Mouse (Mus musculus): ENCODE measurements around the gene Nfia.

The Nfia gene

DNA sequence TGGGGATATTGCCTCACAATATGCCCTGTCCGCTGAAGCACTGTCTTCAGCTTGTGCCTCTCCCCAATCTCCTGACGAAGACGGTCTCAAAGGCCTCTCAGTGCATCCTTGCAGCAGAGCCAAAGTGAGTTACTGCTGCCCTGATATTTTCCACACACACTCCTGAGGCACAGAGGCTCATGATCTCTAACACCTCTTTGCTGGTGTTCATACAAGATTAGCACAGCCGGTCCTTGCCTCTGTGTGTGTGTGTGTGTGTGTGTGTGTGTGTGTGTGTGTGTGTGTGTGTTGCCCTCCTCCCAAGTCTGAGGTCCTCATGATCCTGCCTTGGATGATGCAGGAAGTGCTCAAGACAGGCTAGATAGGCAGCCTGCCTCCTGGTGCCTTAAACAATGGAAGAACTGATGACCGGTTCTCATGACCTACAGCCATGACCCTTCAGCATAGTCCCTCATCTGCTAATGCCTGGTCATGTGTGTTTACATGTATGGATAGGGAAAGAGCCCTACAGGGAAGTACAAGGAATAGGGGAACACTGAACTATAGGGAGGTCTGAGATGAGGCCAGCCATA lies 319.5 kb downstream of the Nfia start:
- in situ Hi-C loops (cut with MboI; ENCODE audit: low pct_unique_long_range_greater_than_20kb in 1 of 2, low sequenced_read_pairs in 2 of 2, unreplicated experiment in 1 of 2), result no loop called here

DNA sequence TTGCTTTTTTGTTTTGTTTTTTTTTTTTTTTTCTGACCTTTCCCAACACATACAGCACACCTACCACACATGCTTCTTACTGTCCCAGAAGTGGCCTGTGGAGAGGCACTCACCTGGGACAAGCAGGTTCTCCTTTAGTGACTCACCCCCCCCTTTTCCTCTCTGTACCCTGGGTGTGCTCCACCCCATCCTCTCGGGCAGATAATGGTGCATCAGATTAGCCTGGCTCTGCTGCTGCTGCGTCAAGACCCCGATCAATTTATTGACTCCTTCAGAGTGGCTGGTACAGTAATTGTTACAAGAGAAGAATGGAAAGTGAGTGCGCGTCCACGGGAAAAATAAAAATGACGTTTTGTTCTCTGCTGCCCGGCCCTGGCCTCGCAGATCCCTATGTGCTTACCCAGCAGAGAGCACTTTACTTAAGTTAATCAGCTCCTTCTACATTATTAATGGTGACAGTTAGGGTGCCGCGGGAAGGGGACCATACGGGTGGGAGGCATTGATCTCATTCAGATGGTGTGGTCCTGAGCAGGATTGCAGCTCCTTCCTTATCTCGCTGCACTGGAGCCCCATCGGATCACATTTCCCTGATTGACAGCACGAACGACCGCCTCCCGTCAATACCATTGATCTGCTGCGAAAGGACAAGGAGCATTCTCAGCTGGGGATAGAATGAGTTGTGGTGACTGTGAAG lies 321.7 kb downstream of the Nfia start:
- in situ Hi-C loops (cut with MboI; ENCODE audit: low pct_unique_long_range_greater_than_20kb in 1 of 2, low sequenced_read_pairs in 2 of 2, unreplicated experiment in 1 of 2), result no loop called here

DNA sequence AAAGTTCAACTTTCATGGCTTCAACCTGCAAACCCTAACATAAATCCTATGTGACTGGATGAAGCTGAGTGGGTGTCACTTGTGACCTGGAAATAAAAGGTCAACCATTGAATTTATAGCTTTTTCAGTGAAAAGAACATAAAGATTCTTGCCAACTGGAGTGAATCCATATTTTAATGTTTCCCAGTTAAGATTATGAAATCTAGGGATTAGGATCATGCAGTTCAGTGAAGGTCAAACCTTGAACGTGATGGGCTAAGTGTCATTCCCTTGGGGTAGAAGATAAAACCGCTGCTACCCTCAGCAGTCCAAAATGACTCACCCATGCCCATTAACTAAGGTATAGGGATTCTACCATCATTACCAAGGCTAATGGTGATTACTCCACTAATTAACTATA lies 322.5 kb downstream of the Nfia start:
- in situ Hi-C loops (cut with MboI; ENCODE audit: low pct_unique_long_range_greater_than_20kb in 1 of 2, low sequenced_read_pairs in 2 of 2, unreplicated experiment in 1 of 2), result no loop called here

DNA sequence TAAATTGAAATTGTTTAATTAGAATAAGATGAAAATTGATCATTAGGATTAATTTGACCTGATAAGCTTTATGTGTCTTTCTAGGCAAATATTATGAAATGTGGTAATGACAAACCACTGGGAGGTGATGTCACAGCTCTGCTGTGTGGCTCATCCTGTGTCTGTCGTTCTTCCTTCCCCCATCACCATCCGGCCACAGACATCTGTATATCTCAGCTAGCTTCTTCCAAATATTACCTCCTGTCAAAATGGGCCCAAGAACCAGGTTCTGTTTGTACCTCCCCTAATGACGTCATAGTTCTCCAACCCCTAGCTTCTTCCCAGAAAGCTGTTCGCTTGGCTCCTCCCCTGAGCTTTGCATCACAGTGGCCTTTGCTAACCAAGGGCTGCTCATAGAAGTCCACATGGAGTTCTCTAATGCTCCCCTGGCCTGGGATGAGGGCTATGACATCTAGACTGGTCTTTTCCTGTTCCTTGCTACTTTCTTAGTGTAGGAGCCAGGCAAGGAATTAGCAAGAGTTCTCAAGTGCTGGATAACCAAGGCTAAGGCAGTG lies 324.6 kb downstream of the Nfia start:
- in situ Hi-C loops (cut with MboI; ENCODE audit: low pct_unique_long_range_greater_than_20kb in 1 of 2, low sequenced_read_pairs in 2 of 2, unreplicated experiment in 1 of 2), result no loop called here

DNA sequence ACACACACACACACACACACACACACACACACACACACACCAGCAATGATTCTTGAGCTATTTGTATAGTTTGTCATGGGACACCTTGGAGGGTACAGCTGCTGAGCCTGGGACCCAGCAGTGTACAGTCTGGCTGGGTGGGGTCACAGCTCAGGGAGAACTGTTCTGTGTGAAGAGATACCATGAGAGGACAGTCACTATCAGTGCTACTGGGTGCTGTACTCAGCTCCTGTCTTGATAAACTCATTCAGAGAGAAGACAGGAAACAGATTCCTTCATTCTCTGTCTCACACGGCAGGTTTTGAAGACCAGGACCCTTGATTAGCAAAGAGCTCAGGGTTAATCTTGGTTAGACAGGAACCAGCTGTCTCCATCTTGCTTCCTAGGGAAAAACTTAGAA lies 326.1 kb downstream of the Nfia start:
- in situ Hi-C loops (cut with MboI; ENCODE audit: low pct_unique_long_range_greater_than_20kb in 1 of 2, low sequenced_read_pairs in 2 of 2, unreplicated experiment in 1 of 2), result no loop called here

DNA sequence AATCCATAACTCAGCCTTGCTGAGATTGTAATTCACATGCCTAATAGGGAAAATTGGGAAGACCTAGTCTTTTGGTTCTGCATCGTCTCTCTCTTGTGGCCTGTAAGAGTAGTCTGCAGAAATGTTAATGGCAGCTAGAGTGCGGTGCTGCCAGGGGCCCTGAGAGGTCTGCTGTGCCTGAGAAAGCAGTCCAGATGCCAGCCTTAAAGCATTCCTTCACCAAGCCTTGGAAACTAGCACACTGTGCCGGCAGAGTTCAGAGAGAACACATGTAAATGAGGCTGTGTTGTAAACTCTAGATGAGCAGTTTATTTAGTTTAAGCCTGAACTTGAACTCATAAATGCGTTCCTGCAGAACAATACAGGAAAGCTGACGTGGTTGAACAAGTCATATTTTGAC lies 326.9 kb downstream of the Nfia start:
- in situ Hi-C loops (cut with MboI; ENCODE audit: low pct_unique_long_range_greater_than_20kb in 1 of 2, low sequenced_read_pairs in 2 of 2, unreplicated experiment in 1 of 2), result no loop called here

DNA sequence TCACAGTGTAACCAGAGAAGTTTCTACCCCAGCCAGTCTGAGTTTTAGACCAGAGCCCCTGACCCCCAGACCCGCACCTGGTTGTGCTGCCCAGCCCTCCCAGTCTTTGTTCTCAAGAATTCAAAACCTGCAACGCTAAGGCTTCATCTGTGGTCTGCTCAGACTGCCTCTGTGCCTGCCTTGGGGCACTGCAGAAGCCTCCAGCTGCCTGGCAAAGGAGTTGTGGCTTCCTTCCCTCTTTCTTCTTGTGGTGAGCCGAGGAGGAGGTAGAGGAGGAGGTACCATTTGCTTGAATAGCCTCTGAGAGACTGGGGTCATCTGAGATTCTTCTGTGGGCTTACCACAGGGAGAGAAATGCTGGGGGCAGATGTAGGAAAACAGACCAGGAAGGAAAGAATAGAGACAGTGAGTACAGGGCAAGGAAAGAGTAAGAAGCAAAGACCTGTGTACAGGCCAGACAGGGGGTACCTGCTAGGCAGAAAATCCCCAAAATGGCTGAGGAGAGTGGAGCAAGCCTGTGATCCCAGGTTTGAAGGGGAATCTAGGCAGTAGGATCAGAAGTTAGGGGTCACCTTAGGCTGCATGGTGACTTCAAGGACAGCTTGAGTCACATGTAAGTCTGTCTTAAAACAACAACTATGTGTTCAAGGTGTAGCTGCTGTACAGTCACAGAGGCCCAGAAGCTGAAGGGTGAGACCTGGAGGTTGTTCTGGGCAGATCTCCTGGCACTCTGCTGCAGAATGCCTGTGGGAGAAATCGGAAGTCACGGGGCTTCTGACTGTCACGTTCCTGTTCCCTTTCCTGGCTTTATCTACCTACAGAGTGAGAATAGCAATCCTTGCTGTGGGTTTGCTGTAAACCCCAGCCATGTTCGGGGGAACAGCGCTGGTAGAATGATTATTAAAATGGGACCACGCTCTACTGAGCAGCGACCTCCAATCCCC lies 328.9 kb downstream of the Nfia start:
- in situ Hi-C loops (cut with MboI; ENCODE audit: low pct_unique_long_range_greater_than_20kb in 1 of 2, low sequenced_read_pairs in 2 of 2, unreplicated experiment in 1 of 2), result loop anchor here in 1 of 2 experiments (25.0 kb wide), 1 partner anchor 339 kb away; the partner anchor contains the start of gene Nfia

DNA sequence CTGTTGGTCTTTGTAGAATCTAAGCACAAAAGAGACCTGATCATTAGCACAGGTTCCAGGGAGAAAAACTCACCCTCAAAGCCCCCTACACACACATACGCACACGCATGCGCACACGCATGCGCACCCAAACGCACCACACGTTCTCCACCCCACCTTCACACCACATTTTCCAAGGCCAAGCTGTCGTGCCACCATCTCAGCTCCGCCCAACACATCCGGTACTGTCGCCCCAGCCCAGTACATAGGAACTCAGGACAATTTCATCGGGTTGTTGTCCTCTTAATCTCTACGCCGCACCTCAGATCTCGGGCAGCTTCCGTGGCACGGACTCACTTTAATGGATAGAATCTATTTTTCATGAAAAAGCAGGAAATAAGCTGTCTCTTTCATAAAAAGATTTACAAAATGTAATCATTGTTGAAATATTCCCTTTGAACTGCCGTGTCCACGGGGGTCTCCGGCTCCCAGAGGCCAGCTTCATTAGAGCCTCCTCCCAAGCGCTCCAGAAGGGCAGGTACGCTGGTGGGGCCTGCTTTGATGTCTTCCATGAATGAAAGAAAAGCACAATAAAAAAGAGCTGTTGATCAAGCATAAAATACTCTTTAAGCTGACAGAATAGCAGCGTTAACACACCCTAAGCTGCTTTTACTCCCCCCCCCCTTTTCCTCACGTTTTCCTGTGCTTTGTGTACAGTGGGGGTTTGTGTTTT lies 330.2 kb downstream of the Nfia start:
- in situ Hi-C loops (cut with MboI; ENCODE audit: low pct_unique_long_range_greater_than_20kb in 1 of 2, low sequenced_read_pairs in 2 of 2, unreplicated experiment in 1 of 2), result loop anchor here in 1 of 2 experiments (25.0 kb wide), 1 partner anchor 340 kb away; the partner anchor contains the start of gene Nfia

DNA sequence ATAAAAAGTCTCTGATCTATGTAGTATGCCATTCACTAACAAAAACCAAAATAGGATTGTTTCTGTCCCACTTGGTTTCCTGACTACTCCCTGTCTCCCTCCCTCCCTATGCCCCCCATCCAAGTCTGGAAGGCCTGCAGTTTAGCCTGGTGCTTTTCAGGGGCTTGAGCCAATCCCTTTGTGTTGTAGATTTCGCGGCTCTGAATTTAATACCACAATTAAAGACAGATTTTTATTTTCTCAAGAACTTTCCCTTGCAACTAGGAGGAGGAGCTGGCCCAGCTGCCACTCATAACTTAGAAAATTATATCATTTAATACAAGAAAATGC lies 330.8 kb downstream of the Nfia start:
- in situ Hi-C loops (cut with MboI; ENCODE audit: low pct_unique_long_range_greater_than_20kb in 1 of 2, low sequenced_read_pairs in 2 of 2, unreplicated experiment in 1 of 2), result loop anchor here in 1 of 2 experiments (25.0 kb wide), 1 partner anchor 341 kb away; the partner anchor contains the start of gene Nfia

DNA sequence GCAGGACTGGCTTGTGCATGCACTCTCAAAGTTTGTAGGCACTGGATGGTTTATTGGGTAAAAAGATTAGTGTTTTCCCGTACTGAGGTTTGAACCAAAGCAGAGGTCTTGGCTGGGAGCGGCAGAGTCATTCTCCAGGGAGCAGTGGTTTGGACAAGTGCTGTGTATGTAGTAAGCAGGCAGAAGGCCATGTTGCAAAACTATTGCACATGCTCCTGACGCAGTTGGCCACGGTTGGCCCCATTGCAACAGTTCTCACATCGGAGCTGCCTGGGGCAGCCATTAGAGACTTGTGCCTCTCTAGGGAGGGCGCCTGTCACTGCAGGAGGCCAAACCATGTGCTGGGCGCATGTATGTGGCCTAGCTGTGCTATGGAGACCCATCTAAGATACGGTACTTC lies 331.6 kb downstream of the Nfia start:
- in situ Hi-C loops (cut with MboI; ENCODE audit: low pct_unique_long_range_greater_than_20kb in 1 of 2, low sequenced_read_pairs in 2 of 2, unreplicated experiment in 1 of 2), result loop anchor here in 1 of 2 experiments (25.0 kb wide), 1 partner anchor 342 kb away; the partner anchor contains the start of gene Nfia

DNA sequence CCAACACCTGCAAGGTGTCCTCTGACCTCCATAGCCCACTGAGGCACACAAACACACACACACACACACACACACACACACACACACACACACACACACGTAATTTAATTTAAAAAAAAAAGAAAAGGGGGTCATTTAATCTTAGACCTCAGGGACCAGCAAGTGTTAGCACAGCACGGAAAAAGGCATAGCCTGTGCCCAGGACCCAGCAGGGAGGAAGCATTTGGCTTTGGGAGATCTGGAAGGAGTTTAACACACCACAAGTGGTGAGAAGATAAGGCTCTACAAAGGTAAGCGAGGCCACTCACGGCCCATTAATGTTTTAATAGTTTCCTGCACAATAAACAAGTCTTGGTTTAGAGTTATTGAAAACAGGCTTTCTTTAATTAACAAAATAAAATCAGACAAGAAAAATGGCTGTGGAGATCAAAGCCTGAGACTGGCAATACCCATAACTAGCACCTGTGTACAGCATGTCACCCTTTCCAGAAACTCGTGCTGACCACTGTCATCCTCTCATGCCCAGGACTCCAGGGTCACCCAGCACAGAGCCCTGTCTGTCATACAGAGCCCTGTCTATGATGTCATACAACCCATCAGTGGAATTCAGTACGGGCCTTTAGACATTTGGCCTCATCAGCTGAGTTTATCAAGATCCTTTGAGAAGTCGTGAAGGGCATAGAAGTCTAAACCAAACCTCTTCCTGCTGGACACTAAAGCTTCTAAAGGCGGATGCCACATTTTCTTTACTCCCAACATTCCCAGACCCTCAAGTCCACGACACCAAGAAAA lies 332.6 kb downstream of the Nfia start:
- in situ Hi-C loops (cut with MboI; ENCODE audit: low pct_unique_long_range_greater_than_20kb in 1 of 2, low sequenced_read_pairs in 2 of 2, unreplicated experiment in 1 of 2), result loop anchor here in 1 of 2 experiments (25.0 kb wide), 1 partner anchor 343 kb away; the partner anchor contains the start of gene Nfia

DNA sequence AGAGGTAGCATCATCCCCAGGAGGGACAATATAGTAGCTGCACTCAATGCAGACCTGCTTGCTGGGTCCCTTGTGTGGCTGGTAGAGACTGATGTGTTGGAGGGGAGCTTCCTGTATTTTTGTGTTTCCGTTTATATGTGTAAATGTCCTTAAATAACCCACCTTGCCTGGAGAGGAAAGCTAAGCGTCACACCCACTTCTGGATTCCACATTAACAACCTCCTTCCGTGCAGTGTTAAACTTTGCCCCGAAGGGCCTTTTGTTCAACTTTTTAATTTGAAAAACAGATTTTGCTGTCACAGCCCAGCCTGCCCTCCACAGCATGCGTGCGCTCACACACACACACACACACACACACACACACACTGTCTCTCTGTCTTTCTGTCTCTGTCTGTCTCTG lies 333.4 kb downstream of the Nfia start:
- in situ Hi-C loops (cut with MboI; ENCODE audit: low pct_unique_long_range_greater_than_20kb in 1 of 2, low sequenced_read_pairs in 2 of 2, unreplicated experiment in 1 of 2), result loop anchor here in 1 of 2 experiments (25.0 kb wide), 1 partner anchor 344 kb away; the partner anchor contains the start of gene Nfia

DNA sequence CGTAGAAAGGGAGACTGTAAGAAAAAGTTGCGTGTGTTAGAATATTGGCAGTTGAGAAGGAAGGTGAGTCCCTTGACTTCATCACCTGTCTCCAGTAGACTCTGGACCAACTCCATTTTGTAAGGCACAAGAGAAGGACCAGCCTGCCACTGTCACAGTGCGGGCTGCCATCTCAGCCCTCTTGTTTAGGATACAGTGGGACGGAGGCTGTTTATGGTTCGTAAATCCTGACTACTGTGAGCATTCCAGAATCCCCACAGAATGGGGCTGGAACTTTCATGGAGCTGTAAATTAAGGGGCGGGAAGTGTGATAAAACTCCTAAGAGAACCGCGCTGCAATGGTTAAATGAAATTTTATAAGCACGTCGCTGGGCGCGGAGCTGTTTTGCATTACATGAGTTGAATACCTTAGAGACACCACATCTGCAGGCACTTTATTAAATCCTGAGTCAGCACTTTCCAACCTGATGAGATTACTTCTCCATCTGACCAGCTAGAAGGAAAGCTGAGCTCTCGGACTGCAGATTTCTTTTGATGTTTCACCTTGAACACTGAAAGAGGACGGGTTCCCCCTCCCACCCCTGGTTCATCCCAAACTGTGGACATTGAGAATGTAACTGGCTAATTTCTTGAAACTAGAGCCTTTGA lies 334.0 kb downstream of the Nfia start:
- in situ Hi-C loops (cut with MboI; ENCODE audit: low pct_unique_long_range_greater_than_20kb in 1 of 2, low sequenced_read_pairs in 2 of 2, unreplicated experiment in 1 of 2), result loop anchor here in 1 of 2 experiments (25.0 kb wide), 1 partner anchor 344 kb away; the partner anchor contains the start of gene Nfia

DNA sequence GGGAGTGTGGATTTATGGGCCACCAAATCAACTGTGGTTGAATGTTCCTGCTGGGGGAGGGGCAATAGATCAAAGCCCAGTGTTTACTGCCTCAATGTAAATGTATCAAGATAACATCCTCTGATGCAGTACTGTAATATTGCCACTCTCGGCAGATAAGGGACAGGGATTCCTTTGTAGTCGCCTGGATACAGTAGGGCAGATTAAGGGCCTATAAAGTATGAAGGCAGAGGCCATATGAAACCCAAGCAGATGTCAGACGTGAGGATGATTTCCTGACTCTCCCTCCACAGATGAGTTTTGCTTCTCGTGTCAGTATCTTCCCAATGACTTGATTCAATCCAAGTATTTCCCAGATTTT lies 334.5 kb downstream of the Nfia start:
- in situ Hi-C loops (cut with MboI; ENCODE audit: low pct_unique_long_range_greater_than_20kb in 1 of 2, low sequenced_read_pairs in 2 of 2, unreplicated experiment in 1 of 2), result loop anchor here in 1 of 2 experiments (25.0 kb wide), 1 partner anchor 345 kb away; the partner anchor contains the start of gene Nfia

DNA sequence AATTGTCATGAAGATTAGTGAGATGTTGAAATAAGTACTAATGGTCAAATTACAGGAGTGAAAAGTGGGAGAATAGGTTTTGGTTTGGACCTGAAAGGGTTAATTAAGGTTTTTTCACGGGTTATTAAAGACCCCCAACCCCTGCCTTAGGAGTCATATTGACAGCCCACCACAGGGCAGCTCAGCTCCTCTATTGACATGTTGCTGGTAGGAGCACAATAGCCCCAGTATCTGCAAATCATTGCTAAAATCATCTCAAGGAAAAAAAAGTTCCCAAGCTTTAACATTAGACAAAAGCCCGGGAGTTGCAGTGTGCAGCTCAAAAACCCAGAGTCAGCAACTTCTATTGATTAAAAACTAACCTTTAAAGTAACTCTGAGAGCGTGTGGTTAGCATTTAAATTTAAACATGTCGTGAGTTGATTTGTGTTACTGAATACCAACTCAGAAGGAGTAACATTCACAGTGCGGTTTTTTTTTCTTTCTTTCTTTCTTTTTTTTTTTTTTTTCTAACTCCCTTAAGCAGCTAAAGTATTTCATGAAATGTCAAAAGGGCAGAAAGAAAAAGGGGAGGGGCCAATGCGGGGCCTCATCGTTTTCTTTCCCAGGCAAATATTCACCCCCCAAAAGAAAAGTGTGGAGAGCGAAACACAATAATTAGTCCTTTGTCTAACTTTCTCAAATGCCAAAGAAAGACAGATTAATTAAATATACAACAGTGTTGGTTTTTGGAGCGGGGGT lies 335.6 kb downstream of the Nfia start:
- in situ Hi-C loops (cut with MboI; ENCODE audit: low pct_unique_long_range_greater_than_20kb in 1 of 2, low sequenced_read_pairs in 2 of 2, unreplicated experiment in 1 of 2), result loop anchor here in 1 of 2 experiments (25.0 kb wide), 1 partner anchor 346 kb away; the partner anchor contains the start of gene Nfia

DNA sequence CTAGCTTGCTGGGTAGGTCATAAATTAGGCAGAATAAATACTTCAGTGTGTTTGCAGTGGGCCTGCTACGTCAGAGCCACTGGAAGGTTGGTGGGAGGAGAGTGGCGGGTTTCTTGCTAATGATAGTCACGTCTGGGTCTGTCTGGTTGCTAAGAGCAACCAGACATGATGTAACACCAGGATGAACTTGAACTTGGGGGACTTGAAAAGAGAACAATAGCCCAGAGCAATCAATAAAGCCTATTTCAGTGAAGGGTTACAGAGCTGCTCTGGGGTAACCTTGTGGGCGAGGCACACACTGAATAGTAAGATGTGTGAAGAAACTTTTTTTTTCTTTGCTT lies 336.1 kb downstream of the Nfia start:
- in situ Hi-C loops (cut with MboI; ENCODE audit: low pct_unique_long_range_greater_than_20kb in 1 of 2, low sequenced_read_pairs in 2 of 2, unreplicated experiment in 1 of 2), result loop anchor here in 1 of 2 experiments (25.0 kb wide), 1 partner anchor 346 kb away; the partner anchor contains the start of gene Nfia

Measured in mouse embryonic stem cell (cell line).